Mouse (Mus musculus) gastrocnemius, adult 8-10 months (tissue): ENCODE measurements around the gene Gng3. TPM values are rescaled to one million over a fixed set of nuclear protein-coding genes. Genes with fewer than 3 reads are reported as not detected.
"Not testable (repeated sequence)": the region's sequence is repeated elsewhere in the genome, so short reads cannot be mapped to it uniquely, and the experiment has no call there.

Experiments used
- DNase-seq, 2 experiments: peaks; one replicate each; pipeline ENCODE4 v3.0.0; 2022; ENCODE audit warnings: low spot score in 2 of 2
- total RNA-seq, 4 experiments: library from RNA; stranded (reverse); gene quantifications; 2 replicates each; pipeline ENCODE4 v1.2.4; 2022

Gene Gng3
- not detected for total RNA-seq

DNA sequence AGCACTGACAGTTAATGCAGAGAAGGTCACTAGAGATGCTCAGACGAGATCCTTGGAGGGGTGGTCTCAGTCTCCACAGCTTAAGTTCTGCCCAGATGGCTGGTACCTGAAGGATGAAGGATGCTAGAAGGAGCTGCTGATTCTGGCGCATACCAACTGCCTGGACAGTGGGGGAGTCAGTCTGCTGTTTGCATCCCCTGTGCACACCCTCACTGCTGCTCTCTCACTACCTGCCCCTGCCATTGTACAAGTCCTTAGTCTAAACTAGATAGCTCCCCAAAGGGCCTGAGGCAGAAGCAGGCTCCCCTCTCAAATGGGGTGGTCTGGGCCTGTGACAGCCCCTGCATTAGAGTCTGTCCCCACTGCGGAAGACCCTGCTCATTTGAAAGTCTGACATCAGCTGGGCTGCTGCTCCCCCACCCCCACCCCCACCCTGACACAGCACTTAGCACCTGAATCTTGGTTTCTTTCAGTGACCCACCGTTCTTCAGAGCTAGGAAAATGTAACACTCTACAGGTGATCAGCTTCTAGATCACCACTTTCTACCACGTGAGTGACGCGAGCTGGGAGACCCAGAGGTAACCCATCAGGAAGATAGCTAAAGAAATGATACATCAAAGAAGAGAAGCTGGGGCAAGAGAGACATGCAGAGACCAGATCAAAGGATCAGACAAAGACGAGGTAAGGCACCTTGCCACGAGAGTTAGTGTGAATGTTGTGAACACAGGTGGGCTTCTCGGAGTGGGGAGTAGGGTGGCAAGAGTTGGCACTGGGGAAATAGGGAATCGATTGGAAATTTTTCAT is at the start of gene Gng3:
TSS of gene Gng3 (minus strand) at position 92 of the 805 bp plus-strand sequence.
- no peak for DNase-seq

GRCm38 (mm10) chr19:8887585-8888463 is 48.8 kb upstream of the Gng3 start:
- no peak for DNase-seq

GRCm38 (mm10) chr19:8886916-8887584 is 48.1 kb upstream of the Gng3 start:
- DNase-seq, result no peak

- no peak for DNase-seq
Measured at GRCm38 (mm10) chr19:8883616-8884015, 44.6 kb upstream of the Gng3 start, which contains the start of the genes Lbhd1 and Gm49403. Gene Lbhd1 (plus strand): TSS chr19:8883732. Gene Gm49403 (plus strand): TSS chr19:8883930.

DNA sequence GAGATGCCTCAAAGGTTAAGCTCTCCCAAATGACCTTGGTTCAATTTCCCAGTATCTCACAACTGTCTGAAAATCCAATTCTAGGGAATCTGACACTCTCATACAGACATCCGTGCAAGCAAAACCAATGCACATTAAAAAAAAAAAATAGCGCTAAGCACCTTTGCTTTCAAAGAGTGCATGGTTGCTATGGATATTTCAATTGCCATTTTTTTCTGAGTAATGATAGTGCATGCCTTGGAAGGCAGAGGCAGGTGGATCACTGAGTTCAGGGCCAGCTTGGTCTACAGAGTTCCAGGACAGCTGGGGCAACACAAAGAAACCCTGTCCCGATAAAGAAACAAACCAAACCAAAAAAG is 42.0 kb upstream of the Gng3 start:
- DNase-seq, result no peak

DNA sequence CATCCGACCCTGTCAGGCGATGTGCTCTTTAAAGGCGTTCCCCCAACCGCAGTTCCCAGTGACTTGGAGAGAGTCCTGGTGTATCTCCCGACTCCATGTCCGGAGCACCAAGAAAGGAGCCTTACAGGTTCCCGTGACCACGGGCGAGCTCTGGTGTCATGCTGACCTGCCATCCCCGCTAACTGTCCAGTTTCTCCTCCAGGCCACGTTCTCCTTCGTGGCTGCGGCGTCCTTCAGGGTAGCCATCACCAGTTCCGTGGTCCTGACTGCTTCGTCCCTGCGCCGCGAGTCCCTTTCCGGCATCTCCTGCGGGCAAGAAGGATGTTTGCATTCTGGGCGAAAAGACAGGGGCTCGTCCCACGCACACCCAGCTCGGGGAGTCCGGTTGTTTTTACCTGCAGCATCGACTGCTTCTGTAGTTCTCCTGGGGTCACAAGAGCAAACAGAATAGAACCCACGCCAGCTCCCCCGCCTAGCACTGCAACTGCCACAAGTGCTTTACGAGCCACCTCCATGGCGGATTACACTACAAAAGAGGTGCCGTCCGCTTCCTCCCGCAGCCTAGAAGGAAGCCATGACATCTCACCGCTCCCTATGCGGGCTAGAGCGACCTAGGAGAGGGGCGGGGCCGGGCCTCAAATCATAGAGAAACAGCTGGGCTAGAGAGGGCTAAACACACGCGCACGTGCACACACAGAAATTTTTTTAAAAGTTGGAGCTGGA is 41.5 kb upstream of the Gng3 start, which contains the start of gene Uqcc3:
TSS of gene Uqcc3 (minus strand) at position 613 of the 723 bp plus-strand sequence.
- DNase-seq, result peak; percentile 85

DNA sequence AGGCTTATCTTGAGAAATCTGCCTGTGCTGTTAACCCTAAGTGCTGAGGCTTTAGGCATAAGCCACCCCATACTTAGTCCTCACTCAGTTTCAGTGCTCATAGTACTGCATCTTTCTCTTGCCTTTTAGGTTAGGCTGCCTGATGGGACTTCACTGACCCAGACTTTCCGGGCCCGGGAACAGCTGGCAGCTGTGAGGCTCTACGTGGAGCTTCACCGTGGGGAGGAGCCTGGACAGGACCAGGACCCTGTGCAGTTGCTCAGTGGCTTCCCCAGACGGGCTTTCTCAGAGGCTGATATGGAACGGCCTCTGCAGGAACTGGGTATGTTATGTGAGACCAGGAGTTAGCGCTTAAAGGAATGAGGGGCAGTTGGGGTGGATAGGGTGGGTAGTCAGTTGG is 36.0 kb upstream of the Gng3 start:
- no peak for DNase-seq

GRCm38 (mm10) chr19:8872266-8872840 is 33.4 kb upstream of the Gng3 start:
- DNase-seq, result no peak

DNA sequence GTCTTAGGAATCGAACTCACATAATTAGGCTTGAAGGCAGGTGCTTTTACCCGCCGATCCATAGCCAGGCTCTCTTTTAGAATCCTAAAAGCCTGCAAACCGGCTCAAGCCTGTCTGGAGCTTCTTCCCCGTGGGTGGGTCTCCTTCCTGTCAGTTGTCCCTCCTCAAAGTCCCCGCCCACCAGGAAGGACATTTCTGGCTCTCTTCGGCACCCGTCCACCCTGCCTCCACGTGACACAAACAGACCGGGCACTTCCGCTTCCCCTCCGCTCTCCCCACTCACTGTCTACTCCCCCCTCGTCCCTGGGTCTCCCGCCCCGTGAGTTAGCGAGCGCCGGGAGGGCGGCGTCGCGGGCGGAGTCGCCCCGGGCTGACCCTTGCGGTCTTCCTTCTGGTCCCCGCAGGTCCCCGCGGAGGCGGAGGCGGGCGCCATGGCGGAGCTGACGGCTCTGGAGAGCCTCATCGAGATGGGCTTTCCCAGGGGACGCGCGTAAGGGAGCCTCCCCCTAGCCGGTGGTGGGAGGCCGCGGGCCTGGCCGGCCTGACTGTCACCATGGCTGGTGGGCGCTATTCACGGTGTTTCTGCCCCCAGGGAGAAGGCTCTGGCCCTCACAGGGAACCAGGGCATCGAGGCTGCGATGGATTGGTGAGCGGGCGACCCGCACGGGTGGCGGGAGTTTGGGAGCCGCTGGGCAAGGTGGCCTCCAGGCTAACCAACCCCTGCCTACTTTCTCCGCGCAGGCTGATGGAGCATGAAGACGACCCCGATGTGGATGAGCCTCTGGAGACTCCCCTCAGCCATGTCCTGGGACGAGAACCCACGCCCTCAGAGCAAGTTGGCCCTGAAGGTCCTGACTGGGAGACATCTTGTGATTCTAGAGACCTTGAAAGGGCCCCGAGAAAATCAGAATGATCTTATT is 32.5 kb upstream of the Gng3 start, which contains the start of gene Ubxn1:
TSS of gene Ubxn1 (plus strand) at position 230 of the 920 bp plus-strand sequence.
- peak; percentile 95 to 96 for DNase-seq

DNA sequence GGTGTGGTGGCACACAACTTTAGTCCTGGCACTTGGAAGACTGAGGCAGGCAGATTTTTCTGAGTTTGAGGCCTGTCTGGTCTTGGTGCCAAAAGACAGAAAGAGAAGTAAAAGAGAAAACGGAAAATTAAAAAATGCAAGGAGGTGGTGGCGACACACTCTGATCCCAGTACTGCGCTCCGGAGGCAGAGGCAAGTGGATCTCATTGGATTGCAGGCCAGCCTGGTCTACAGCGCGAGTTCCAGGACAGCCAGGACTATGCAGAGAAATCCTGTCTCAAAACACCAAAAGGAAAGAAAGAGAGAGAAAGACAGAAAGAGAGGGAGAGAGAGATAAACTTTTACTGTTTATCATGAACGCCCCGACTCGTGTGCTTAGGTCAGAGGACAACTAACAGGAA is 31.8 kb upstream of the Gng3 start:
- no peak for DNase-seq

DNA sequence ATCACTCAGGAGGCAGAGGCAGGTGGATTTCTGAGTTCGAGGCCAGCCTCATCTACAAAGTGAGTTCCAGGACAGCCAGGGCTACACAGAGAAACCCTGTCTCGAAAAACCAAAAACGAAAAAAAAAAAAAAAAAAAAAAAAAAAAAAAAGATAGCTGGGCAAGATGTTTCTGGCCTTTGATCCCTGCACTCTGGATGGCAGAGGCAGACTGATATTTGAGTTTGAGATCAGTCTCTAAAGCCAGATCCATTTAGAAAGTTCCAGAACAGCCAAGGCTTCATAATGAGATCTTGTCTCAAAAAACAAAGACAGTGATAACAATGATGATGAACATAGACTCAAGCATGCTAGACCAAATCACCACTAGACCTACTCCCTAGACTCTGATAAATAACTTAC is 31.4 kb upstream of the Gng3 start:
- DNase-seq, result not testable (repeated sequence)

- no peak for DNase-seq
Measured at GRCm38 (mm10) chr19:8864265-8864664, 25.3 kb upstream of the Gng3 start.

- no peak for DNase-seq
Measured at GRCm38 (mm10) chr19:8859018-8859417, 20.0 kb upstream of the Gng3 start.

DNA sequence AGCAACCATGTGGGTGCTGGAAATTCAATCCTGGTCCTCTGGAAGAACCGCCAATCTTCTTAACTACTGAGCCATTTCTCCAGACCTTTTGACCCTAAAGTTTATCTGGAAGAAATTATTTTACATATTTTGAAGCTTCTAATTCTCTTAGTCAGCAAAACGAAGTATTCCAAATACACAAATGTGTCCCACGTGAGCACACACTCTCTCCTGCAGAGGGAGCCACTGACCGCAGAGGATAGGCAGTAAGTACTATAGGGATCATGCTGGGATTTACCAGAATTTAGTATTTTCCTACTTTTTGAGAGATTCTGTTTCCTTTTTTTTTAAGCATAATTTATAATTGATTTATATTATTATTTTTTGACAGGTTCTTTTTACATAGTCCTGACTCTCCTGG is 18.7 kb upstream of the Gng3 start:
- no peak for DNase-seq

DNA sequence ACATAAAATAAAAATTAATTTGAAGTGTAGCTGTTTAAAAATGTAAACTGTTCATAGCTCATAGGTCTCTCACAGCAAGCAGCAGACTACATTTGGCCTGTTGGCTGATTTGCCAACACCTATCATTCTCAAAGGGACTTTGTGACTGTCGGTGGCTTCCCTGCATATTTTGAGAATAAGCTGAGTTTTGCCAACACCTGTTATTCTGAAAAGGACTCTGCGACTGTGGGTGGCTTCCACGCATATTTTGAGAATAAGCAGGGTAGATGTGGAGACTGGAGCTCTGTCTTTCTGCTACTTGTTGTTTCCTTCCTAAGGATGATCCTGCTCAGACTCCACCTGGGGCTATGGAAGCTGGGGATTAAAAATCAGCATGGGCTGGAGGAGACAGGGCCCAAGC is 14.1 kb upstream of the Gng3 start:
- no peak for DNase-seq

DNA sequence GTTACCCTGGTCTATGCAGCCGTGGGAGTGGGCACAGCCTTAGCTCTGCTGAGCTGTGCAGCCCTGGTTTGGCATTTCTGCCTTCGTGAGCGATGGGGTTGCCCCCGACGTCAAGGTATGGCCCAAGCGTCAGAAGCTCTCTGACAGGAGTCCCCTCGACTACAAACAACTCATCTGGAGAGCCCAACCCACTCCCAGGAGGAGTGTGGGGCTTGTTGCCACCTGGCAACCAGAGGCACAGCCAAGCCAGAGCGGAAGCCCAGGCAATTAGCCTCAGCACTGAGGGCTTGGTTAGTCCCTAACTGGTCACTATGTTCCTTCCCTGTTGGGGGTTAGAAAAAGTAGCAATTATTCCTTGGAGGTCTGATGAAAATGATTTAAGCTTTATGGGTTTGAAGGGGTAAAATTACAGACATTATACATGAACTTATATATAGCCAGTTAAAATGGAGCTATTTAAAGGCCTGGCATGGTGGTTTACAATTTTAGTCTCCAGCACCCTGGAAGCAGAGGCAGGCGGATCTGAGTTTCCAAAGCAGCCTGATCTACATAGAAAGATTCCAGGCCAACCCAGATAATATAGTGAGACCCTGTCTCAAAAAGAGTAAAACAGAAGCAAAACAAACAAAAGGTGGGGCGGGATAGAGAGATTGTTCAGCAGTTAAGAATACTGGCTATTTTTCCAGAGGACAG is 13.4 kb upstream of the Gng3 start:
- DNase-seq, result peak; percentile 67 to 68

- DNase-seq, result no peak
Measured at GRCm38 (mm10) chr19:8851639-8852038, 12.6 kb upstream of the Gng3 start.

GRCm38 (mm10) chr19:8850402-8850901 is 11.5 kb upstream of the Gng3 start, which contains the start of gene Lrrn4cl:
Gene Lrrn4cl (plus strand): TSS chr19:8850768.
- peak; percentile 58 to 73 for DNase-seq

DNA sequence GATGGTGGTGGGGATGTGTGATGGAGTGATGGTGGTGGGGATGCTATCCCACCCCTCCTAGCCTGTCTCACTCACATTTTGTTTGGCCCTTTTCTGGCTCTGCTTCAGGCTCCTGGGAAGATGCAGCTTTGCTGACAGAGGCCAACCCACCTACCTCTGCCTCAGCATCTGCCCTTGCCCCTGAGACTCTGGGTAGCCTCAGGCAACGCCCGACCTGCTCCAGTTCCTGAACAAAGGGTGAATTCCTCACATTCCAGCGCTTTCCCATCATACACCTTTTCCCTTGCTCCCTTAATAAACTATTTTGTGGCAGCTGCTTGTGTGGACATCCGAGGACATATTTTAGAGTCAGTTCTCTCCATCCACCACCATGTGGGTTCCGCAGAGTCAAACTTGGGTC is 9.4 kb upstream of the Gng3 start:
- DNase-seq, result no peak
